Mouse (Mus musculus) olfactory bulb, adult 2 months (tissue): ENCODE measurements around the gene Olfr1423.

Experiments used
- CTCF ChIP-seq: fragments of 200-500 bp; IDR thresholded peaks from 2 replicates; pipeline ENCODE4 v1.5.1; 2012; ENCODE audit warnings: low read depth, mild to moderate bottlenecking, low read length, moderate library complexity; ENCODE audit not compliant: insufficient read depth
- POLR2A ChIP-seq: fragments of 200-500 bp; IDR thresholded peaks from 2 replicates; pipeline ENCODE4 v1.6.1; 2012; ENCODE audit warnings: mild to moderate bottlenecking, low read depth, low read length, moderate library complexity; ENCODE audit not compliant: insufficient read depth

DNA sequence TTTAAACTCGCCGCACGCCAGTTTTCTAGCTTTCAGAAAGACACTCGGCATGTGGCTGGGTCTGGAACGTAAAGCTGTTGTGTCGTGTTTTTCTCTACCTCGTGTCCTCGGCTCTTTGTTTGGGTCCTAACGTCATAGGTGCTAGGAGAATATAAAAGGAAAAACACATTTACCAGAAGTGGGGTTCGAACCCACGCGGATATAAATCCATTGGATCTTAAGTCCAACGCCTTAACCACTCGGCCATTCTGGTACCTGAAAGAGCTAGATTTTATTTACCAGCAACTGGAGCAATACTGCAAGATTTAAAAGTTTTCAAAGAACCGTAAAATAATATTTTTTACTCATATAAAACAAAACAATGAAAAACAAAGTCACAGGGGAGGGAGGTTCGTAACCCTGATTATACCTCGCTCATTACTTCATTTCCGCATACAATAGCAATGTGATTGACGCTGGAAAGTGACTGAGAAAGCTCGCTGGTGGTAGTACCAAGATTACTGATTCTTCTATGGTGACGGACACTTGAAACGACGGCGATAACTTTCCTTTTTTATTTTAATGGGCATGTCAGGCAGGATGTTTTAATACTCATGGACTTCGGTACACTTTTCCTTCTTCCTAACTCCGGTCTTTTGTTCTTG is 30.1 kb downstream of the Olfr1423 start:
- no peak for TF ChIP-seq CTCF
- TF ChIP-seq POLR2A, result no peak
